Mouse (Mus musculus) lung, postnatal 25 days (tissue): ENCODE data around the gene Phf7.

Experiments
- DNase-seq: peaks from one replicate; pipeline ENCODE4 v3.0.0; 2022; ENCODE audit warnings: low spot score

The Phf7 gene

DNA sequence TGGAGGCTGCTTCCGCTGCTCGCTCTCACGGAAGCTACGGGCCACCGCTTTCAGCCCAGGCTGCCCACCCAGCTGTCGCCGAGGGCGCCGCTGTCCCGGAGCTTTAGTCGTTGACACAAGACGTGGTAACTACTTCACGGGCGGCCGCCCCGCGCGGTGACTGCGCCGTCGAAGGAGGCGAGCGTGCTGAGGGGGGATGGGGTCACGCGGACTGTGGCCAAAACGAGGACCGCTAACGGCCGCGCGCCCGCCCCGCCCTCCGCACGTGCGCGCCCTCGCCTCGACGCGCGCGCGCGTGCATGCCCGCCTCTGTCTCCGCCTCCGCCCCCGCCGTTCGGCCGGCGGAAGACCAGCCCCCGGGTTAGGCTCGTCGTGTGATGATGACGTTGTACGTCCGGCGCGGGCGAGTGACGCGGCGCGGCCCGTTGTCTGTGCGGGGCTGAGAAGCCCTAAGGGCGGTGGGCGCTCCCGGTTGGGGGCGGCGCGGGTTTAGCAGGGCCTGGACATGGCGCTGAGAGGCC, at the start of gene Phf7, which contains the start of gene Bap1:
TSS of gene Phf7 (minus strand) at position 234 of the 521 bp plus-strand sequence.
TSS of gene Bap1 (plus strand) at position 367 of the 521 bp plus-strand sequence.
- DNase-seq: peak; percentile 93

DNA sequence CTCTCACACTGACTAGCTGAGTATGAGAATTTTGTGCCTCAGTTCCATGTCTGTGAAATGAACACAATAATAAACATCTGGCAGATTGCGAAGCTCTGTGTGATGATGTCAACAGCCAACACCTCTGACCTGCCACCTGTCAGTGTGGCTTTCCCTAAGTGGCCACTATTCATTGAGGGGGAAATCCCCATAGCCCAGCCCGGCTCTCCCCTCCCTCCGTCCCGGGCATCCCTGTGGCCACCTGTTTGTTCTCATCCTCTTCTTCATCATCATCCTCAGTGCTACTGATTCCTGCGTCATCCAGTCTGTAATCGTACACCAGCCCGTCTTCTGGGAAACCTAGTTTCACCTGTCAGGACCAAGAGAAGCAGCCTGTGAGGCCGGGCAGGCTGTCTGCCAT, 34.6 kb upstream of the Phf7 start:
- DNase-seq: no peak

DNA sequence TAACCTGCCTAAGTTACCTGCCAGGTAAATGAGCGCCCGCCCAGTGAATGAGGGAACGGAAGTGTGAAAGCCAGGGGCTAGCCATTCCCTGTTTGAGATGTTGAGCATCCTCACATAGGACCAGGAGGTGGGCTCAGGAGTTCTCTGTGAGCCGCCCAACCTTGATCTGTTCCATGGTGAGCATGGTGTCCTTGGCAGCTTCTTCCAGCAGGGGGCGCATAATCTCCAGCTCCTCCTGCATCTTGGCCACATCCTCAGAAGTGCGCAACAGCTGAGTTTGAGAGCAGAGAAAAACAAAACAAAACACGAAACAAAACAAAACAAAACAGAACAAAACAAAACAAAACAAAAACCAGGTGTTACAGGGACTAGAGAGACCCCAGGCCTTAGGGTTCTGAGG, 21.0 kb upstream of the Phf7 start:
- peak; percentile 65 for DNase-seq

DNA sequence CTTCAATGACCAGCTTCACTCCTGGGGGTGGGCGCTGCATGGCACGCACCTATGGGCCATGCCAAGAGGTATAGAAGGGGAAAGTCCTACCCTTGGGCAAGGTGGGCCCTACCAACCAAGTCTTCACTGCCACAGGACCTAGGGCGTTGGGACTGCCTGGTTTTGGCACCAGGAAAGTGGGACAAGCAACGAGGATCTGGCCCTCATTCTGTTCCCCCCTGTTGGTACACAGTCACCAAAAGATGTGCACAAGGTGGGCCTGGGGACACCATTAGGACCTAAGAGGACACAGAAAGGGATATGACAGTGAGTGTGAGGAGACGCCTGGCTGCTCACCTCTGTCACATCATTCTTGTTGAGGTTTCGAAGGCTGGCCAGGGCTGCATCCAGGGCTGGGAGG, 20.0 kb upstream of the Phf7 start:
- no peak for DNase-seq

DNA sequence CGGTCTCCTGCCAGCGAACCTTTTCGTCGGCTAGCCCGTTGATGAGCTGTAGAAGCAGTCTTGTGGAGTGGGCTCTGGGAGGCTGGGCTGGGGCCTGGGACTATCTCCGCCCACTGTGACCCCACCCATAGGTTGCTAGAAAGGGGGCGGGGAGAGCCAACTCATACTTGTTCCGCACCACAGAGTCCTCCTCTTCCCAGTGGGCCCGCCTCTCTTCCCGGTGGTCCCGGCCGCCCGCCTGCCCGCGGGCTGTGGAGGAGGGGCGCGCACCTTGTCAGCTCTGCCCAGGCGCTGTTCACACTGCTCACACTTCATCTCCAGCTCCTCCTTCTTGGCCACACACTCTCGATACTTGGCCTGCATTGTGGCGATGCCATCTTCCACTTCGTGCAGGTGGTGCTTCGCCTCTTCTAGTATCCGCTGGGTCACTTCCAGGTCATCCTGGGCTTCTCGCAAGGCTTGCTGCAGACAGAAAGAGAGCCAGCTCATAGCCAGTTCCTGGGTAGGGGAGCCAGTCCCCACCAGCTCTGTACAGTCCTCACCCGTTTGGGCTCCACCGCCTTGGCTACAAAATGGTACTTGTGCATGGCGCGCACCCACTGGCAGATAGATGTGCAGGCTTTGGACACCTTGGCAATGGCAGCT, 18.5 kb upstream of the Phf7 start:
- DNase-seq: peak; percentile 21

DNA sequence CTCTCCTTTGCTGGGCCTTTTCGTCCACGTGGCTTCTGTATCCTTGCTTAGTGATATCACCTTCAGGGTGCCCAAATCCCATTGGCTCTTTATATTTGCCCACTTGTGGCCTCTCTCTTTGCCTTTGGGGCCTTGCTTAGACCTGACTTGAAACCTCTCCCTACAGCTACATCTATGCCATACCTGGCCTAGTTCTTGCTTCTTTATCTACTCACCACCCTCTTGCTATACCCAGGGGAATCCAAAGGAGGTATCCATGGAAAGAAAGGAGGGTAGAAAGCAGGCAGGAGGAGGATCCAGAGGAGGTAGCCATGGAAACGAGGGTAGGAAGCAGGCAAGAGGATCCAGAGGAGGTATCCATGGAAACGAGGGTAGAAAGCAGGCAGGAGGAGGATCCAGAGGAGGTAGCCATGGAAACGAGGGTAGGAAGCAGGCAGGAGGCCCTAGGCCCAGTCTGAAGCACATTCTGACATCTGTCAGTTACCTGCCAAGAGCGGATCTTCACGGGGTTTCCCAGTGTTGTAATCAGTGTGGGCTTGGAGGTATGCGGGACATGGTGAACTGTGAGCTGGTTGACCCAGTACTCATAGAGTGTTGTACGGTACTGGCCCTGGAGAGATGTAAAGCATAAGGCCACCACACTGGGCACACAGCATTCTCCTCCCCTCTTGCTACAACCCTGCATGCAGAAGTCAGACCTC, 17.3 kb upstream of the Phf7 start:
- DNase-seq: no peak

DNA sequence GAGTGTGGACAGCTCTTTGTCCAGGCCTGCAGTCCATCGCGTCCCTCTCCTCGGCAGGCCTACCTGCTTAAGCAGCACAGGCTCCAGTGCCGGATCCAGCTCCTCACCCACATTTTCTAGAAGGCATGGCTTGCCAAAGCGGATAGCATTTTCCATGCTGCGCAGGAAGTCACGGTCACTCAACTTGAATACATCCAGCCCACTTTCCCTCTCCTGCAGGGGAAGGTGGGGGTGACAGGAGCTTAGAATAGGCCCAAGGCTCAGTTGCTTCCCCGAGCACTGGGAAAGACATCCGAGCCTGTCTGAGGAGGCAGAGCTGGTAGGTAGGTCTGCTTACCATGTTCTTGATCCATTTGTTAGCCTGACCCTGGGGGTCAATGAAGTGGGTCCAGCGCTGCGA, 16.5 kb upstream of the Phf7 start:
- DNase-seq: no peak

DNA sequence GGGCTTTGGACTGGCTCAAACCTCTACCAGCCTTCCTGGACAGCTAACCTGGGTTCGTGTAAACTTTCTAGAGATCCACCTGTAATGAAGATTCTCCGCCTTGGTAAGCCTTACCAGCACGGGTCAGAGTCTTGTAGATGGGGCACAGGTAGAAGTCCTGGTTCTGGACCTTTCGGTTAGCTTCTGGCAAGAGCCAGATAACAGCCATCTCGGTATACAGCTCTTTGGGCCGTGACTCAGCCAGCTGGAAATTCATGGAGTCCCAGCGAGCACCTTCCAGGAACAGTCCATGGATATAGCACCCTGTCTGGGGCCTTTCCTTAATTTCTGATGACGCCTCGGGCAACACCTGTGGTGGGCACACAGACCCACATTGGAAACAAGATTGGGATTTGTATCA, 9.8 kb upstream of the Phf7 start:
- DNase-seq: no peak

DNA sequence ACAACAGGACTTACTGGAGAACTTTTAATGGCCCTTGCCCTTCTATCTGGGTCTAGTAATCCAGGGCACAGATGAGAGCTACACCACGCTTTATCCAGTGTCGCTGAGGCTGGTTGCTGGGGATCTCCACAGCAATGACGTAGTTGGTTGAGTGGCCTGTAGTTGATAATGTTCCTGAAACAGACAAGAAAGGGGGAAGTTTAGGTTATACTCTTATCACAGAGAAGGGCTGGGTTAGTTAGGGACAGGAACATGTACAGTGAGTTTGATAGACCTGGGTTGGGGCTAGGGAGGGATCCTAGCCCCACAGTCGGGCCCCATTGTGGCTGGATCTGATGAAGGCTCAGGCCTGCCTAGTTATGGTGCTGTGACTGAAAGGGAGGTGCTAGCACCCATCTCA, 9.3 kb upstream of the Phf7 start:
- no peak for DNase-seq

DNA sequence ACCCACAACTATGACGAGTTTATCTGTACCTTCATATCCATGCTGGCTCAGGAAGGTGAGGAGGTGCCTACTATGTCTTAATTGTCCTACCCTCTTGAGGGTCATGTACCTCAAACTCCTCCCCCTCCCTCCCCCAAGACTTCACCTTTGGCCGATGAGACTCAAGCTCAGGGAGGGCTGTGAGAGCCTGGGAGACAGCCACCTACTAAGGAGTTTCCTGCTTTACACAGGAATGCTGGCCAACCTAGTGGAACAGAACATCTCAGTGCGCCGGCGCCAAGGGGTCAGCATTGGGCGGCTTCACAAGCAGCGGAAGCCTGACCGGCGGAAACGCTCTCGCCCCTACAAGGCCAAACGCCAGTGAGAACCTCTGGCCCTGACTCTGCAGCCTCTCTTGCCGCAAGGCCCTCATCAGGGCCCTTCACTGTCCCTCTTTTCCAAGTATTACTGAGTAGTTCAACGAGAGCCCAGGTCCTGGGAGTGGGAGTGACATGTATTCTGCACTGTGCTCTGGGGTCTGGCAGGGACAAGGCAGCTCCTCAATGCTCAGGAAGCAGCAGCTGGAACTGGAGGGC, 7.4 kb upstream of the Phf7 start:
- no peak for DNase-seq

DNA sequence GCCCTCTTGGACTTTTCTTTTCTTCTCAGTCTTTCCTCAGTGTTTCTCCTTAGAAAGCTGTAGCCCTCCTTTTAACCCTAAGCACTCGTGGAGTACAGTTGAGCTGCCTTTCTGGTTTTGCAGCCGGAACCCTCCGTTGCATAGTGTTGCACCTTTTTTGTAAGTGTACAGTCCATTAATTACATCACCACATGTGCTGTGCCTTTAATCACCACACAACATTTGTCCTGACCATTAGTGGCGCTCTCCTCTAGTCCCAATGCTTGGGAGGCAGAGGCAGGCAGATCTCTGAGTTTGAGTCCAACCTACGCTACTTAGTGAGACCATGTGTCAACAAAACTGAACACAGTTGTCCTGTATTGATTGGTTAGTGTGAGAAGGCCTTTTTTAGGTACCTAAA, 974 bp upstream of the Phf7 start:
- DNase-seq: no peak

DNA sequence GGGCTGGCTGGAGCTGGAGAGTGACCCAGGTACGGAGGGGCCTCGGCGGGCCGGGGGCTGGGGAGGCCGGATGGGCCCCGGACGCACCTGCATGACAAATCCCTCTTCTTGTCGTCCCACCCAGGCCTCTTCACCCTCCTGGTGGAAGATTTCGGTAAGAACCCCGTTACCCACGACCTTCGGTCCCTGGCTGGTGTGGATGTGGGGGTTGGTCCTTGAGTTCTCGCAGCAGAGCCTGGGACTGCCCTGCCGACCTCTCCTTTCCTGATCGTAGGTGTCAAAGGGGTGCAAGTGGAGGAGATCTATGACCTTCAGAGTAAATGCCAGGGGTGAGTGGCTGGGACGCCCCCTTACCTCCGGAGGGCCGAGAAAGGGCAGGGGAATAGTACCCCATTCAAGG, 509 bp upstream of the Phf7 start:
- DNase-seq: no peak

DNA sequence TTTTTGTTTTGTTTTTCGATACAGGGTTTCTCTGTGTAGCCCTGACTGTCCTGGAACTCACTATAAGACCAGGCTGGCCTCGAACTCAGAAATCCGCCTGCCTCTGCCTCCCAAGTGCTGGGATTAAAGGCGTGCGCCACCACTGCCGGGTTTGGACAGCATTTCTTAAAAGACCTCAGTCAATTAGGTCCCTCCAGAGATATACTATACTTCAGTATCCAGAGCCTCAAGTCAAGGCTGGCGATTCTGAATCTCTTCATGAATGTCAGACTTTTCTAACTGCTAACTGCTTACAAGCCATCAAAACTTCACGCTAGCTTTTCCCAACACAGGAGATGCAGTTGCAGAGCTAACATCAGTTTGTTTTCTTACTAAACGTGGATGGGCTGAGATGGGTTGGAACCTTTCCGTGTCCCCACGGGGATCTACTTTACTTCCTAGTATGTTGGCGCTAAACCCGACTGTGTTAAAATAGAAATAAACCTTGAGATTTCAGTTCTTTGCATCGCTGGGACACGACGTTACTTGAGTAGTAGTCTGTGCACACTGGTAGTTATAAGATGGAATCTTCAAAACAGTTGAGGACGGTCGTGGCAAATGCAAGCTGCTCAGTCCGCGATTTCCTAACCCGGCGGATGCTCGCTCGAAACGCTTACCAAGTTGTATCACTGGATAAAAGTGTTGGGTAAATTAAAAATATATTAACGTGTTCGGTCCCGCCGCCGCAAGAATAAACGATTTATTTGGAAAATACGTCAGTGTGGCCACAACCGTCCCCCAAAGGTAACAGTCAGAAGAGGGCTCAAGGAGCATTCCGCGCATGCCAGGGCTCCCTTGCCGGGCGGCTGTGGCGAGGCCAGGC, 664 bp downstream of the Phf7 start:
- DNase-seq: peak; percentile 79

DNA sequence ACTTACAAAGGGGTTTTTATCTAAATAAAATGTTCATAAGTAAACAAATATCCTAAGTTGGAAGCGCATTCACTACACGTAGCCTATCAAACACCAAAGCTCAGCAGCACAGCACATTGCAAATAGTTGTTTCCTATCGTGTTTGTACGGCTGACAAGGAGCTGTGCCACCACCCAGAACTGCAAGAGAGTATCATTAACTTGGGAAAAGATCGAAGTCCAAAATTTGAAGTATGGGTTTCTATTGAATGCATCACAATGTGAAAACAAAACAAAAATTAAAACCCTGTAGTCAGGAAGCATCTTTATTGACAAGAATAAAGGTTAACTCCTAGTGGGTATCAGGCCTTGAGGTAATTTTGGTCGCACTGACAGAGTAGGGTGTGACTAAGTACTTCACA, 2.7 kb downstream of the Phf7 start:
- DNase-seq: no peak

DNA sequence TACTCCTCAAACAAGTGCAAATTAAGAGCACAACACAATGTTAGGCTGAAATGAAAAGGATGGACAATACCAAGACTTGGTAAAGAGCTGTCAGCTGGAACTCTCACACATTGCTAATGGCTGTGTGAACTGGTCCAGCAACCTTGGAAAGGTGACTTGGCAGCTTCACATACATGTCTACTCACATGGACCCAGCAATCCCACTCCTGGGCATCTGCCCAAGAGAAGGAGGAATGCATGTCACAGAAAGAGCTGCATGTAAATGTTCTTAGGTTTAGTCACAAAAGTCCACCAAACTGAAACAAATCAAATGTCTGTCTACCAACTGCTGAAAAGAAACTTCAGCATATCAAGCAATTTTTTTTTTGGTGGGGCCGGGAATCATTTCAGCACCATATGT, 5.2 kb downstream of the Phf7 start:
- no peak for DNase-seq

DNA sequence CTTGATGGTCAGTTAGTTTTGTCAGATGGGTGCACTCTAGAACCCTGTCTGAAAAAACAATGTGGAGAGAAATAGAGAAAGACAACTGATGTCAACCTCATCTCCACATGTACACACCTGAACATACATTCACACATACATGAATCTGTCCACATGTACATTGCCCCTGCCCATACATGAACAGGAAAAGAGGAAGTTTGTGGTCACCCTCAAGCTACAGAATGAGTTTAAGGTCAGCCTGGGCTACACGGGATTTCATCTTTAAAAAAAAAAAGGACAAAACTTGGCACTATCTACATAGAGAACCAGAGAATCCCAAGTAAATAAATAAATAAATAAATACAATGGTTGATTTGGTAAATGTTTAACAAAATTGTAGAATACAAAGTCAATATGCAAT, 6.3 kb downstream of the Phf7 start:
- no peak for DNase-seq

DNA sequence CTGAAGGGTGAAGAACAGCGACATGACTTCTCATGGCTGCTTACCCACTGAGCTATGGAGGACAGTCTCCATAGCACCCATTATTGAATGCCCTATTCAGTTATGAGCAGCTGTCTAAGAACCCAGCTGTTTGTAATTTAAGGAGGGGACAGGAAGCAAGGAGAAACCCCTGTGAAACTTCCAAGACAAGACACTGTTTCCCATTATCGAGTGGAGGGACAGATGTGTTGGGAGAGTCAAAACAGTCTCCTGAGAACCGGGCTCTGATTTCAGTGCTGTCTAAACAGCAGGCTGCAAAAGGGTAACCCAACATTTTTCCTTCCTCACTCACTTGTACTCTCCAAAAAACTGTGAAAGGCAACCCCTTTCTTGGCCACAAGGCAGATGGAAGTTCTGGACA, 10.6 kb downstream of the Phf7 start:
- DNase-seq: no peak

DNA sequence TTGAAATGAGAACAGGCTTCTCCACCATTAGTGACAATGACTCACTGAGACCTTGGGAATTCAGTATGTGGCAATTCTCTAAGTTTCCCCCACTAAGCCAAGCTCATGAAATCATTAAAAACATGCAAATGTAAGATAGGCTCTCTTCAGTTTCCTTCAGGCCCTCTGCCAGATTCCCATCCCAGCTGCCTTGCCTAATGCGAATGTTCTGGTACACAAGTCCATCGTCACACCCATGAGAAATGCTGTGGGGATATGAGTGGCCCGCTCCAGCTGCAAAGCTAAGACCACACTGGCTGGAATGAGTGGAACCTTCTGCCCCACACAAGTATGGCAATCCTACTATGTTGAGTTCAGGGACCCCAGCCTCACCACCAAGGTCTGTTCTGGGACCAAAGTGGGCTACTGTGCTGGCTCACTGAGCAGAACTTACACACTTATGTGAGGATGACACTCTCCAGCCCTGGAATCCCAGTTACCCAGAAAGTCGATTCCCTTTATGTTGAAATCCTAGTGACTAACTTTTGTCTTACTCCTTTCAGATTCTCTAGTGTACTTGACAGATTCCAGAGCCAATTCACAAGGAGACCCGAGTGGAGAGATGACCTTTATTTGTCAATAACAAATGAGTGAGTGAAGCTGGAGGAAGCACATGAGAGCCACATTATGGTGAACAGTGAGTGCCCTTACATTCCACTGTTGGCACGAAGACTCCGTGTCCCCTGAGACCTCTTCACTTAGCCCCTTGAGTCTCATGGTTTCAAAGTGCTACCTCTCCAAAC, 13.8 kb downstream of the Phf7 start:
- no peak for DNase-seq

DNA sequence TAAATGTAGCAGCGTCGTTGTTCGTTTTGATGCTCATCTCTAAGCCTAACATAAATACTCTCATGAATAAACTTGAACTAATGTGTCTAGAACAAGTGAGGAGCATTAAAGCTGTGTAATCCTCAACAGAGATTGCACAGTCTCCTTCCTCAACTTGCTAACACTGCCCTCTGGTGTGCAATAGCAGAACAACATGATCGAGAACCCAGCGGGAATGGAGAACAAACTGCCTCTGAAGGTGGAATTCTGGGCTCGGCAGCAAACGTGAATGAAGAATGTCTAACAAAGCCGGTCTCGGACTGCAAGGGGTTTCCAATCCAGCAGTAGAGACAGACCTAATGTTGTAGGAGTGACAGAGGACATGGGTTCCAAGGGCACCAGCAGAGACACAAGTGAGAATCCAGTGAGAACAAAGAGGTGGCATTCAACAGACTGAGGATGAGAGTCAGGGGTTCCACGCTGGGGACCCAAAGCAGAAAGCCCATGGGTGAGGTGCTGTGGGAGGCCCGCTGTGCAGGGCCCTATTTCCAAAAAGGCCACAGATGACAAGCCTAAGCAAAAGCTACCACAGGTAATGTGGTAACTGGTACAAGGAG, 17.0 kb downstream of the Phf7 start:
- peak; percentile 89 for DNase-seq

DNA sequence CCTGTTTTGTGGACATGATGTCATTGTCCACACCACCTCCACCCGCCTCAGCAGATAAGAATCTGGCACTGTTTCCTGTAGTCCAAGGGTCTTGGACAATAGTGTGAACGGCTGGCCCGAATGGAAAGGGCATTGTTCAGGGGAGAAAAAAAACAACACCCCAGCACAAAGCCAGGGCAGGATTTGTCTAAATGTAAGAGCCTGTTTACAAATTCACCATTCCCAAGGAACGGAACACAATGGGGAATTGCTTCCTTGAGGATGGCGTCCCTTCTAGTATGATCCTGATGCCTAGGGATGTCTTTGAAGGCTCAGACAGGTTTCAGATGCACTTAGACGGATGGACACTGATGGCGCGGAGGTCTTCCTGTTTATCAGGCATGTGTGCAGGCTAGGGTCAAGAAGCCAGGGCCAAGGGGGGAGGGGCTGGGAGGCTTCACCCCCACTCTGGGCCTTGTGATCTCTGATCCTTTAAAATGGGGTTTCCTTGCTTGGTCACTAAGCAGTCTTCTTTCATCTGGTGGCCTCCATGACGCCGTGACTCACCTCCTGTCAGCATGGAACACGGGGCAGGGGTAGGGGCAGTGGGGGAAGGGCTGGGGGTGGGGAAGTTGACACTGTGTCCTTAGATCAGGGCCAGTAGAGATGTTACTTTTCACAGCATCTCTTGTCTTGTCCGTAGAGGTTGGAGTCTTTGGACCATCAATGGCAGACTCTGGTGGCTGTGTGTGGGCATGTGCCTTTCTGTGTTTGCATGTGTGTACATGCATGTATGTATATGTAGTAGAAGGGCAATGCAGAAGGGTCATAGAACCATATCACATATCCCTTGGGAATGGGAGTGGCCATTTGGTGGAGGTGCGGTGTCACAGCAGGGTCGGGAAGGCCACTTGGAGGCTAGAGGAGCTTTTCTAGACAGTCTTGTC, 17.8 kb downstream of the Phf7 start:
- peak; percentile 85 for DNase-seq
